Mouse (Mus musculus): ENCODE measurements around the gene Anxa2. TPM values are rescaled to one million over a fixed set of nuclear protein-coding genes. Genes with fewer than 3 reads are reported as not detected.

The Anxa2 gene
- polyA plus RNA-seq, 1 experiment = 409 TPM

DNA sequence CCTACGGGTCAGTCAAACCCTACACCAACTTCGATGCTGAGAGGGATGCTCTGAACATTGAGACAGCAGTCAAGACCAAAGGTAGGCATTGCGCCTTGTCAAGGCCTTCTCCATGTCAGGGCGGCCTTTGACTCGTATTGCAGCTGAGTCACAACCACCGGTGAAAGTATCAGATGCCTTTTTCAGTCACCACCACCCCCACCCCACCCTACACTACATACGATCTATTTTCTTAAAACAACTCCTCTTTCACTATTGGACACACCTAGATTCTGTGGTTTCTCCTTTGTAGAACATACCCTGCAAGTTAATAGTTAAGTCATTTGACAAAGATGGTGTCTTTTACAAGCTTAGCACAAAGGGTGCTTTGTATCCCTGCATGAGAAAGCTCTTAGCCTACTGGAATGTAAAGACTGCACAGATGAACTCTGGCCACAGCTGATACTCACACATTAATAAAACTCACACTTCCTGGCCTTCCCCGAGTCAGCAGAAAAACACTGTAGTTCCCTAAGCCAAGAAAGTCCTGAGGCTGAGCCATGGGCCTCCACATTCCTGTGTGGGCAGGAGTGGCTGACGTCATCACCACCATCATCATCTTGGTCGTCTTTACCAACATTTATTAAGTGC is 14.0 kb downstream of the Anxa2 start:
- WGBS = 80% methylated on average over 10 of the region's 10 CpGs
- H3K27ac ChIP-seq (ENCODE audit: control insufficient read depth, insufficient read depth, low read length) = no peak overlapping the region; the same call in 1 of the 2 replicates
- H3K4me1 ChIP-seq (replicated peaks; ENCODE audit: control insufficient read depth, insufficient read depth, low read length) = peaks cover 49% of the 10 kb centered on the region
- H3K4me3 ChIP-seq (ENCODE audit: control insufficient read depth, insufficient read depth, low read length) = no peak overlapping the region
- H3K27me3 ChIP-seq (ENCODE audit: control insufficient read depth, insufficient read depth, low read length) = no peaks in the 10 kb centered on the region
- no peak for DNase-seq
- H3K36me3 ChIP-seq (ENCODE audit: control insufficient read depth, insufficient read depth, low read length) = peaks cover 15% of the 10 kb centered on the region
- TF ChIP-seq CTCF (IDR thresholded peaks at IDR 0.05; ENCODE audit: borderline replicate concordance, control insufficient read depth, extremely low read depth, insufficient read depth, low read length, poor library complexity) (no peak), POLR2A (IDR thresholded peaks at IDR 0.05; ENCODE audit: control insufficient read depth, extremely low read depth, insufficient read depth, low read length, poor library complexity) (no peak)

DNA sequence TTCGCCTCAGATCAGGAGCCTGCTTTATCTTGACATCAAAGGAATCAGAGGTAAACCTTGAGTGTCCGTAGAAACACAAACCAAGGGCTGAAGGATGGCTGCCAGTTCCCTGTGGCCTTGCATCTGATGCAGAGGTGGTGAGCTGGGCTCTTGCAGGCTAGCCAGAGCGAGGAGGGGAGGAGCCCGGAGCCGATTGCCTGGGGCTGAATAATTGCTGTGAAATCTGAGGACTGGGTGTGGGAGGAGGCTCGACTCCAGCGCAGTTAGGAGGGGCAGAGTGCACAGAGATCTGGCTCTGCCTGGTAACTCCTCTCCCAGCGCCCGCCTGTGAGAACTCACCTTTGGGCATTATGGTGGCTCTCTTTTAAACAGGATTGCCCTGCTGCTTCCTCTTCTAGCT is 15.6 kb downstream of the Anxa2 start:
- Histone ChIP-seq H3K27ac (ENCODE audit: control insufficient read depth, insufficient read depth, low read length) (peak overlapping the region; percentile 97), H3K36me3 (ENCODE audit: control insufficient read depth, insufficient read depth, low read length) (peaks cover 15% of the 10 kb centered on the region), H3K4me1 (replicated peaks; ENCODE audit: control insufficient read depth, insufficient read depth, low read length) (peaks cover 53% of the 10 kb centered on the region), H3K4me3 (ENCODE audit: control insufficient read depth, insufficient read depth, low read length) (no peak overlapping the region), H3K27me3 (ENCODE audit: control insufficient read depth, insufficient read depth, low read length) (no peaks in the 10 kb centered on the region)
- WGBS = 55% methylated on average over 9 of the region's 9 CpGs
- DNase-seq = no peak
- TF ChIP-seq POLR2A (IDR thresholded peaks at IDR 0.05; ENCODE audit: control insufficient read depth, extremely low read depth, insufficient read depth, low read length, poor library complexity) (no peak), CTCF (IDR thresholded peaks at IDR 0.05; ENCODE audit: borderline replicate concordance, control insufficient read depth, extremely low read depth, insufficient read depth, low read length, poor library complexity) (no peak)

DNA sequence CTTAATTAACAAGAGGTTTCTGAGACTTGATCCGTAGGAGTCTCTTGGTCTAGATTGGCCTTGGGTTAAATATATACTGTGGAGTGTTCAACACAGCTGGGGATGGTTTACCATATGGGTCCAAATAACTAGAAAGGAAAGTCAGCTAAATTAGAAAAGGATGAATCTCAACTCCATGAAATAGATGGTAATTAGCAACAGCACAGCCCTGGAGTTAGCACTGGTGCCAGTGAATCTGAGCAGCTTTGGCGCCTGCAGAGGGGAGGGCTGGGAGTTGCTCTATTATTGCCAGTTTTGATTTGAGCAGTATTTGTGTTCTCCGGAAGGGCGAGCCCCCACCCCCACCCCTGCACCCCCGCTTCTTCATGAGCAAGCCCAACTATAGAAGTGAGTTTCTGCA is 16.9 kb downstream of the Anxa2 start:
- Histone ChIP-seq H3K4me3 (ENCODE audit: control insufficient read depth, insufficient read depth, low read length) (no peak overlapping the region), H3K27me3 (ENCODE audit: control insufficient read depth, insufficient read depth, low read length) (no peaks in the 10 kb centered on the region), H3K4me1 (replicated peaks; ENCODE audit: control insufficient read depth, insufficient read depth, low read length) (peaks cover 53% of the 10 kb centered on the region), H3K36me3 (ENCODE audit: control insufficient read depth, insufficient read depth, low read length) (peaks cover 15% of the 10 kb centered on the region), H3K27ac (ENCODE audit: control insufficient read depth, insufficient read depth, low read length) (peak overlapping the region; percentile 97)
- WGBS = 32% methylated on average over 5 of the region's 5 CpGs
- TF ChIP-seq CTCF (IDR thresholded peaks at IDR 0.05; ENCODE audit: borderline replicate concordance, control insufficient read depth, extremely low read depth, insufficient read depth, low read length, poor library complexity) (no peak), POLR2A (IDR thresholded peaks at IDR 0.05; ENCODE audit: control insufficient read depth, extremely low read depth, insufficient read depth, low read length, poor library complexity) (no peak)
- DNase-seq = no peak

DNA sequence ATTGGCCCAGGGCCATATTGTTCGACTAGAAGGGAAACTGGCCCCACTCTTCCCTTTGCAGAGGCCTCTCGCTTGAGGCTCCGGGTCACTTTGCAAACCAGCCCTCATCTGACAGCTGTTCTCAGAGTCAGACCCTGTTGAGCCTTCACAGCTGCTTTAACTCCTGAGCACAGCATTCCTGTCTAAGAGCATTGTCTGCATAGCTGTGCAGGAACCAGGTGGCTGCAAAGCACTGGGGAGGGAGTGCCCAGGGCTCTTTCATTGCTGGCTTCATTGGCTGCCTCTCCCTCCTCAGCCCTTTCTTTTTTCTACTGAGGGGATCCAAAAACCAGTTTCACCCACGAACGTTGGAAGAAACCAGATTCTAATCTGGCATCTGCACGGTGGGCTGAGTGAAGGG is 17.5 kb downstream of the Anxa2 start:
- 1% methylated on average over 6 of the region's 6 CpGs for WGBS
- H3K27ac ChIP-seq (ENCODE audit: control insufficient read depth, insufficient read depth, low read length) = peak overlapping the region; percentile 97
- peak; percentile 69 for DNase-seq
- no peak overlapping the region for H3K4me3 ChIP-seq (ENCODE audit: control insufficient read depth, insufficient read depth, low read length)
- H3K4me1 ChIP-seq (replicated peaks; ENCODE audit: control insufficient read depth, insufficient read depth, low read length) = peaks cover 51% of the 10 kb centered on the region
- H3K36me3 ChIP-seq (ENCODE audit: control insufficient read depth, insufficient read depth, low read length) = peaks cover 18% of the 10 kb centered on the region
- TF ChIP-seq CTCF (IDR thresholded peaks at IDR 0.05; ENCODE audit: borderline replicate concordance, control insufficient read depth, extremely low read depth, insufficient read depth, low read length, poor library complexity) = no peak
- TF ChIP-seq POLR2A (IDR thresholded peaks at IDR 0.05; ENCODE audit: control insufficient read depth, extremely low read depth, insufficient read depth, low read length, poor library complexity) = 0 out of 2 replicates have a peak, but pooled peaks have one; percentile 33
- no peaks in the 10 kb centered on the region for H3K27me3 ChIP-seq (ENCODE audit: control insufficient read depth, insufficient read depth, low read length)

DNA sequence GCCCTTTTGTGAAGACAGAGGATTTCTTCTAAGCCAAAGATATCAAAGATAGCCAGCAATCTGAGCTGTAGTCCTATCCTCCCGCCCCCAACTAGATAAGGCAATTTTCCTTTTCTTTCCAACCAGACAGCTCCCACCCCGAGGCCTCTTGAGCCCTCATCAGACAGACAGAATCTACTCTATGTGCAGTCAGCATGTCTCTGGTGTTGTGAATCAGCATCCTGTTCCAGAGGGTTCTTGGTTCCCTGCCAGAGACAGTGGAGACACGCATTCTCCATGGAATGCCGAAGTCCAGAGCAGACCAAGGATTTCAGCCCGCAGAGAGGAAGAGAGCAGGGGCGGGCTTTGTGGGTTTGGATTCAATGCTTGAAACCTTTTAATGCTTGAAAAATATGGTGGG is 19.3 kb downstream of the Anxa2 start:
- peaks cover 42% of the 10 kb centered on the region for H3K4me1 ChIP-seq (replicated peaks; ENCODE audit: control insufficient read depth, insufficient read depth, low read length)
- DNase-seq = no peak

DNA sequence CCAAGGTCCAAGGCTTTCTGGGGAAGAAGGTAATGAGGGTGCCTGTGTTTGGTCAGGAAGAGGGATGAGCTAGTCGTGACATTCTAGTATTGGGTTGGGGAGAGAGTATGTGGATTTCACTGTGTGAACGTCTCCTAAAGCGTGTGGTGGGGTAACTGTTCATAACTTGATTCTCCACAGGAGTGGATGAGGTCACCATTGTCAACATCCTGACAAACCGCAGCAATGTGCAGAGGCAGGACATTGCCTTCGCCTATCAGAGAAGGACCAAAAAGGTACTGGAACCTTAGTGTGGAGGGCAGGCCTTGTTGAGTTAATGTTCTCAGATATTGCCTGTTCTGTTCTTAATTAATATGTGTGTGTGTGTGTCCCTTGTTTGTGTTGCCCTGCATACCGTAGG is 22.5 kb downstream of the Anxa2 start:
- TF ChIP-seq POLR2A (IDR thresholded peaks at IDR 0.05; ENCODE audit: control insufficient read depth, extremely low read depth, insufficient read depth, low read length, poor library complexity) (no peak), CTCF (IDR thresholded peaks at IDR 0.05; ENCODE audit: borderline replicate concordance, control insufficient read depth, extremely low read depth, insufficient read depth, low read length, poor library complexity) (no peak)
- 96% methylated on average over 6 of the region's 6 CpGs for WGBS
- Histone ChIP-seq H3K4me1 (replicated peaks; ENCODE audit: control insufficient read depth, insufficient read depth, low read length) (peaks cover 27% of the 10 kb centered on the region), H3K36me3 (ENCODE audit: control insufficient read depth, insufficient read depth, low read length) (peaks cover 41% of the 10 kb centered on the region), H3K27ac (ENCODE audit: control insufficient read depth, insufficient read depth, low read length) (no peak overlapping the region), H3K4me3 (ENCODE audit: control insufficient read depth, insufficient read depth, low read length) (no peak overlapping the region), H3K27me3 (ENCODE audit: control insufficient read depth, insufficient read depth, low read length) (no peaks in the 10 kb centered on the region)
- no peak for DNase-seq

More for the DNA sequence above, 19.3 kb downstream of the Anxa2 start:
- TF ChIP-seq CTCF (IDR thresholded peaks at IDR 0.05; ENCODE audit: borderline replicate concordance, control insufficient read depth, extremely low read depth, insufficient read depth, low read length, poor library complexity) = no peak
- TF ChIP-seq POLR2A (IDR thresholded peaks at IDR 0.05; ENCODE audit: control insufficient read depth, extremely low read depth, insufficient read depth, low read length, poor library complexity) = no peak
- peaks cover 25% of the 10 kb centered on the region for H3K36me3 ChIP-seq (ENCODE audit: control insufficient read depth, insufficient read depth, low read length)
- no peak overlapping the region for H3K4me3 ChIP-seq (ENCODE audit: control insufficient read depth, insufficient read depth, low read length)
- 90% methylated on average over 6 of the region's 6 CpGs for WGBS
- no peaks in the 10 kb centered on the region for H3K27me3 ChIP-seq (ENCODE audit: control insufficient read depth, insufficient read depth, low read length)
- 0 out of 2 replicates have a peak overlapping the region, but pooled peaks have one; percentile 21 for H3K27ac ChIP-seq (ENCODE audit: control insufficient read depth, insufficient read depth, low read length)
